Comparison of ENCODE assay signal across 21 mouse cellular contexts in genomic region chr12:103763083-103763482, GRCm38 (mm10). TPM values are rescaled to one million over a fixed set of nuclear protein-coding genes. Genes with fewer than 3 reads are reported as not detected.
"Had no signal": no experiment of that assay in that cellular context is flagged by ENCODE, and none has a peak within 500 bp of the region (broad histone marks: within the 10 kb centered on the region; RNA-seq: fewer than 3 reads in every experiment).

No protein-coding gene starts in this region.

RNA-seq across cellular contexts. Expression of gene Serpina1d, which starts 10.3 kb away (rescaled TPM):
- total RNA-seq: heart, postnatal 14 days; heart, postnatal 25 days; heart, postnatal 36 days; hematopoietic stem cell, adult 5-6 weeks; hindbrain, postnatal 0 days; layer of hippocampus, adult 18-20 months; layer of hippocampus, adult 2 months; layer of hippocampus, adult 8-10 months; layer of hippocampus, postnatal 10 days; layer of hippocampus, postnatal 14 days; layer of hippocampus, postnatal 25 days; layer of hippocampus, postnatal 36 days had no signal
- polyA plus RNA-seq: heart, embryonic 14.5 days; hindbrain, embryonic 10.5 days; hindbrain, embryonic 11.5 days; hindbrain, embryonic 12.5 days; hindbrain, embryonic 13.5 days; hindbrain, embryonic 14.5 days; hindbrain, embryonic 16.5 days; hindbrain, postnatal 0 days; inflammation-experienced regulatory T-cells, adult 6 months; kidney, embryonic 14.5 days had no signal
